Mouse (Mus musculus): ENCODE data around the gene Gng4.

Gene Gng4

GRCm38 (mm10) chr13:13820234-13821123, 36.6 kb downstream of the Gng4 start:
- DNase-seq: no peak

- DNase-seq: no peak
These were observed 41.1 kb downstream of the Gng4 start for GRCm38 (mm10) chr13:13824946-13825345.

DNA sequence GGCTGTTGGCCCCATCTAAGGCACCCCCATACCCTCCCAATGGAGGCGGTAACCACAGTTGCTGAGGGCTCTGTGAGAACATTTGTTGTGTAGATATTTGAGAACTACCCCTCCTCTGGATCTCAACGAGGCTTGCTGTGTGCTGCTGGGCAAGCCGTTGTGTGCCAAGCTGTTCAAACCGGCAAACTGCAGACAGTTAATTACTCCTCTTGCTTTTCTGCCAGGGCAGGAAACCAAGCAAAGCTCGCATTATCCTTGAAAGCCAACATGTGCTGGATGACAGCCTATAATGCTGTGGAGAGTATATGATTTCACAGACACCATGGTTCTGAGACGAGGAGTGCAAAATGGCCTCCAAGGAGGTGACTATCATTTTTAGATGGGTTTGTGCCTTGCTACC, 42.7 kb downstream of the Gng4 start:
- DNase-seq: no peak

GRCm38 (mm10) chr13:13828125-13828524, 44.3 kb downstream of the Gng4 start:
- no peak for DNase-seq

GRCm38 (mm10) chr13:13830469-13831074, 46.7 kb downstream of the Gng4 start:
- no peak for DNase-seq

GRCm38 (mm10) chr13:13835180-13835579, 51.3 kb downstream of the Gng4 start:
- DNase-seq: no peak

DNA sequence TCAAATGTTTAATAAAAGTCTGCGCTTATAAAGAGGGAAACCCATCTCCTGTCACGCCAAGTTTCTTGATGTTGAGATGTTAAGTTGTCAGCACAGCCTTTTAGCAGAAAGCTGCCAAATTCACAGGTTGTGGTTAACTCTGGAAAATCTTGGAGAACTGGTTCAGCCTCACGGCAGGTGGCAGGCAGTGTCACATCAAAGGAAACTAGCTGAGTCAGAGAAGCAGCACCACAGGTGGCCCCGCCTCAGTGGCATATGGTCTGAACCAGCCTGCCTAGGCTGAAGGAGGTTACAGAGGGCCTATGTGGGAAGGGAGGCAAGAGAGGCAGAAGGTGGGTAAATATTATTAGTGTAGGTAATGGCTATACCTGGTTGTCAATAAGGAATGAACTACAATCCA, 61.2 kb downstream of the Gng4 start:
- no peak for DNase-seq

GRCm38 (mm10) chr13:13847075-13847599, 63.3 kb downstream of the Gng4 start:
- DNase-seq: no peak

DNA sequence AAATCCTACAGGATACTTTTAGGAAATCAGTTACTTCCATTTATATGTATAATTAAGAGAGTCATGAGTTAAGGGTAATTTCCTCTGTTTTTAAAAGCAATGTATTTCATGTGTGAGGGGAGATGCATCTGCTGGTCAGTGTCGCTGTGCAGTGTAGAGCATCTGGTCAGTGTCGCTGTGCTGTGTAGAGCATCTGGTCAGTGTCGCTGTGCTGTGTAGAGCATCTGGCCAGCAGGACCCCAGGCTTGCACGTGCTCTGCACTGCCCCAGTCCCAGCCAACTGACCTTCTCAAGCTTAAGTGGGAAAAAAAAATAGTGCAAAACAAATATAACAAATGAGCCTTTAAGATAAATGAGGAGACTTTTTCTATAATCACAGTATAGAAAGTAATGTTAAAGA, 73.3 kb downstream of the Gng4 start:
- no peak for DNase-seq

- no peak for DNase-seq
These were observed 78.5 kb downstream of the Gng4 start for GRCm38 (mm10) chr13:13862346-13862745.

- no peak for DNase-seq
These were observed 79.1 kb downstream of the Gng4 start for GRCm38 (mm10) chr13:13862941-13863340.

DNA sequence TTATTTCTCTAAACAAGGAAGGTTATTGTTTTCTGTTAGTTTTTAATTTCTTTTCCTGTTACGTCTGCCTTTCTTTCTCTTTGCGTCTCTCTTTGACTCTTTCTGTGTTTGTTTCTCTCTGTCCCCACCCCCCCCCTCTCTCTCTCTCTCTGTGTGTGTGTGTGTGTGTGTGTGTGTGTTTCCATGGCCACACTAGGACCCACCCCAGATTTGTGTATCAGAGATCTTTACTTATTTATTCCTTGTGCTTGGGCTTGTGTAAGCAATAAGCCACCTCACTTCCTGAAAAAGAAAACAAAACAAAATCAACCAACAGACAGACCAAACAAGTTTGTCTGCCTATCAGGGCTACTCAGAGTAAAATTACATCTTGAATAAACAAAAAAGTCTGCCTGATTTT, 82.5 kb downstream of the Gng4 start:
- no peak for DNase-seq

GRCm38 (mm10) chr13:13867078-13867759, 83.4 kb downstream of the Gng4 start:
- DNase-seq: no peak

DNA sequence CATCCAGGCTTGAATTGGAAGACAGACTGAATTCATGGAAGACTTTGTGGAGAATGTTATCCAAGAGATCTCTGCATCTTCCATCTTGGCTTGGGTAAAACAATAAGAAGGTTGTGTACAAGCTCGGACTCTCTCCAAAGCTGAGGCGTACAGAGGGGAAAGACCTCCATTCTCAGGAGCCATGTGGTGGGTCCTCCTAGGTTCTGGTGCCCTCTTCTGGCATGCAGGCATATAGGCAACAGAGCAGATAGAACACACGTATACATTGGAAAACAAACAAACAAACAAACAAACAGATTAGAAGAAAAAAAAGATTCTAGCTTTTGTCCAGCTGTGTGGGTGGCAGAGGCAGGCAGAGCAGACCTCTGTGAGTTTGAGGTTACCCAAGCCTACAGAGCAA, 84.1 kb downstream of the Gng4 start:
- DNase-seq: no peak

All from cerebellum, adult 11-12 months (tissue).